In the genomic region with DNA sequence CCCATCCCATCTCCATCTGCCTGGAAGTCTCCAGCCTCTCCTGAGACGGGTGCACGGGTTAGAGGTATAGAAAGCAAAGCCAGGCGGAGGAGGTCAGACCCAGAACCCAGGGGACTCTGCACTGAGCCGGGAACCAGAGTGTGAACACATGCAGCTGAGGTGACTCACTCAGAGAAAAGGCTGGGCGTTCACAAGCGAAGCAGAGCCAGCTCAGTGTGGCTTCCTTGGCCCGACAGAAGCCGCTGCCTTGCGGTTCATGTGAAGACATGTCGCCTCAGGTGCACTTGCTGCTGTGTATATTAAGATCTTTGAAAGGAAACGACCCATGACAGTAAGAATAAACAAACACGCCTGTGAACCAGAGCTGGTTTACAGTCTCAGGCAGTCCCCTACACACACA, we compare ENCODE assay signal across 25 mouse cellular contexts.
DNase-seq lines count a peak whose midpoint lies in the region; ATAC-seq and TF ChIP-seq lines count a peak whose summit lies in the region.
"Had no signal": no experiment of that assay in that cellular context is flagged by ENCODE, and none has a peak within 500 bp of the region (broad histone marks: within the 10 kb centered on the region; RNA-seq: fewer than 3 reads in every experiment).

No protein-coding gene starts in this region.

- H3K4me1 ChIP-seq in lung, embryonic 14.5 days (ENCODE audit: insufficient read depth) = no peaks in the 10 kb centered on the region
- no peaks in the 10 kb centered on the region for H3K4me1 ChIP-seq in hindbrain, postnatal 0 days (ENCODE audit: insufficient read depth, low read length)
- no peaks in the 10 kb centered on the region for H3K4me1 ChIP-seq in heart, embryonic 11.5 days (ENCODE audit: control insufficient read depth, insufficient read depth, low read length)
- H3K4me1 ChIP-seq: forebrain, embryonic 15.5 days; heart, embryonic 12.5 days; intestine, embryonic 15.5 days; lung, embryonic 15.5 days; neural tube, embryonic 13.5 days had no signal

- no peak for ATAC-seq in lung, embryonic 14.5 days (ENCODE audit: insufficient read depth)
- no peak for ATAC-seq in hindbrain, postnatal 0 days
- no peak for ATAC-seq in heart, embryonic 11.5 days (replicated peaks; ENCODE audit: insufficient number of reproducible peaks, low FRiP score, low TSS enrichment)
- ATAC-seq: CD4-positive, CD25-positive, alpha-beta regulatory T cell, adult 4 months; forebrain, embryonic 15.5 days; intestine, embryonic 15.5 days had no signal

- 39% methylated on average over 12 of the region's 12 CpGs for WGBS in lung, embryonic 14.5 days
- WGBS in hindbrain, postnatal 0 days = 55% methylated on average over 12 of the region's 12 CpGs
- 57% methylated on average over 12 of the region's 12 CpGs for WGBS in heart, embryonic 11.5 days (ENCODE audit: insufficient replicate concordance)

- H3K27ac ChIP-seq in lung, embryonic 14.5 days (ENCODE audit: low read depth) = no peak overlapping the region
- H3K27ac ChIP-seq in hindbrain, postnatal 0 days = no peak overlapping the region
- H3K27ac ChIP-seq in heart, embryonic 11.5 days (ENCODE audit: low read depth, low read length) = no peak overlapping the region
- H3K27ac ChIP-seq: forebrain, embryonic 15.5 days; hindbrain, embryonic 14.5 days; intestine, embryonic 15.5 days; lung, embryonic 15.5 days; midbrain, embryonic 12.5 days; neural tube, embryonic 13.5 days had no signal

- H3K36me3 ChIP-seq in lung, embryonic 14.5 days (ENCODE audit: insufficient read depth) = no peaks in the 10 kb centered on the region
- no peaks in the 10 kb centered on the region for H3K36me3 ChIP-seq in hindbrain, postnatal 0 days (ENCODE audit: insufficient read depth, low read length)
- no peaks in the 10 kb centered on the region for H3K36me3 ChIP-seq in heart, embryonic 11.5 days (ENCODE audit: control insufficient read depth, insufficient read depth, low read length)
- H3K36me3 ChIP-seq: forebrain, embryonic 15.5 days; G1E; heart, embryonic 12.5 days; intestine, embryonic 15.5 days; lung, embryonic 15.5 days; midbrain, embryonic 12.5 days; neural tube, embryonic 13.5 days had no signal

- H3K27me3 ChIP-seq in lung, embryonic 14.5 days (ENCODE audit: insufficient read depth, low read length) = no peaks in the 10 kb centered on the region; the same call in 1 of the 2 replicates
- H3K27me3 ChIP-seq in hindbrain, postnatal 0 days (ENCODE audit: insufficient read depth, low read length) = no peaks in the 10 kb centered on the region
- H3K27me3 ChIP-seq in heart, embryonic 11.5 days (ENCODE audit: control insufficient read depth, insufficient read depth, low read length) = 0 out of 2 replicates have a peak, but pooled peaks cover 2% of the 10 kb centered on the region
- H3K27me3 ChIP-seq: forebrain, embryonic 15.5 days; intestine, embryonic 15.5 days; lung, embryonic 15.5 days had no signal

- no peak overlapping the region for H3K9ac ChIP-seq in lung, embryonic 14.5 days
- H3K9ac ChIP-seq in hindbrain, postnatal 0 days (replicated peaks; ENCODE audit: low read length) = no peak overlapping the region
- H3K9ac ChIP-seq in heart, embryonic 11.5 days (ENCODE audit: low read depth, low read length) = no peak overlapping the region
- H3K9ac ChIP-seq: forebrain, embryonic 15.5 days; heart, embryonic 12.5 days; hindbrain, embryonic 14.5 days; intestine, embryonic 15.5 days; lung, embryonic 15.5 days; midbrain, embryonic 12.5 days; neural tube, embryonic 13.5 days had no signal

- no peak overlapping the region for H3K4me2 ChIP-seq in lung, embryonic 14.5 days
- H3K4me2 ChIP-seq in hindbrain, postnatal 0 days (ENCODE audit: low read depth, low read length) = no peak overlapping the region
- no peak overlapping the region for H3K4me2 ChIP-seq in heart, embryonic 11.5 days
- H3K4me2 ChIP-seq: forebrain, embryonic 15.5 days; heart, embryonic 12.5 days; hindbrain, embryonic 14.5 days; intestine, embryonic 15.5 days; liver, embryonic 11.5 days; lung, embryonic 15.5 days; midbrain, embryonic 12.5 days; neural tube, embryonic 13.5 days had no signal

- peak; percentile 10 for DNase-seq in lung, embryonic 14.5 days
- no peak for DNase-seq in lung, adult 18-20 months
- DNase-seq in urinary bladder, postnatal 14 days (ENCODE audit: low spot score) = peak; percentile 70
- DNase-seq in urinary bladder, adult 2 months (ENCODE audit: low spot score) = no peak
- peak; percentile 41 for DNase-seq in brain, adult 2 months (ENCODE audit: low read depth, low spot score)
- DNase-seq in thymus, postnatal 4 days = peak; percentile 46
- no peak for DNase-seq in hindbrain, postnatal 0 days (ENCODE audit: low spot score)
- DNase-seq: adrenal gland, postnatal 25 days; cerebellum, adult 11-12 months; cerebellum, postnatal 25 days; heart, postnatal 14 days; kidney, adult 9 months; right cerebral cortex, postnatal 14 days; spleen, adult 18-20 months had no signal

- no peaks in the 10 kb centered on the region for H3K9me3 ChIP-seq in lung, embryonic 14.5 days (ENCODE audit: low read depth, low read length)
- no peaks in the 10 kb centered on the region for H3K9me3 ChIP-seq in hindbrain, postnatal 0 days (ENCODE audit: low read length)
- H3K9me3 ChIP-seq in heart, embryonic 11.5 days (replicated peaks; ENCODE audit: control insufficient read depth, low read length) = no peaks in the 10 kb centered on the region
- H3K9me3 ChIP-seq: forebrain, embryonic 15.5 days; heart, embryonic 12.5 days; intestine, embryonic 15.5 days; lung, embryonic 15.5 days; neural tube, embryonic 13.5 days had no signal

- no peak for TF ChIP-seq CTCF in lung, embryonic 14.5 days (IDR thresholded peaks at IDR 0.05; ENCODE audit: low read depth)
- TF ChIP-seq CTCF in hindbrain, postnatal 0 days (IDR thresholded peaks at IDR 0.05; ENCODE audit: low read depth) = no peak

- H3K4me3 ChIP-seq in lung, embryonic 14.5 days (ENCODE audit: low read depth, low read length) = no peak overlapping the region
- H3K4me3 ChIP-seq in hindbrain, postnatal 0 days (ENCODE audit: low read length) = no peak overlapping the region
- H3K4me3 ChIP-seq in heart, embryonic 11.5 days (ENCODE audit: low read depth, low read length) = no peak overlapping the region
- H3K4me3 ChIP-seq: forebrain, embryonic 15.5 days; heart, embryonic 12.5 days; intestine, embryonic 15.5 days; lung, embryonic 15.5 days; midbrain, embryonic 12.5 days; neural tube, embryonic 13.5 days had no signal

Comparison
In these comparisons a context has a peak if more than half of its experiments do, and no peak if none do; other contexts are left out.
1. DNase-seq: peak in lung, embryonic 14.5 days (single experiment), urinary bladder, postnatal 14 days (single experiment), brain, adult 2 months (single experiment) and thymus, postnatal 4 days (single experiment); none in lung, adult 18-20 months (0 of 2), urinary bladder, adult 2 months (single experiment) and hindbrain, postnatal 0 days (single experiment).